ENCODE assay signal across 25 mouse cellular contexts in genomic region chr11:60766969-60767368, GRCm38 (mm10). TPM values are rescaled to one million over a fixed set of nuclear protein-coding genes. Genes with fewer than 3 reads are reported as not detected.
DNase-seq lines count a peak whose midpoint lies in the region; TF ChIP-seq lines count a peak whose summit lies in the region.
"Had no signal": no experiment of that assay in that cellular context is flagged by ENCODE, and none has a peak within 500 bp of the region (broad histone marks: within the 10 kb centered on the region; RNA-seq: fewer than 3 reads in every experiment).

No protein-coding gene starts in this region.

- peak; percentile 62 for TF ChIP-seq CTCF in layer of hippocampus, adult 2 months (conservative IDR thresholded peaks at IDR 0.05)

- H3K4me3 ChIP-seq in layer of hippocampus, adult 2 months, result no peak overlapping the region
- H3K4me3 ChIP-seq: heart, embryonic 15.5 days; limb, embryonic 12.5 days; liver, embryonic 15.5 days; midbrain, embryonic 10.5 days; neural tube, embryonic 12.5 days had no signal

- DNase-seq in layer of hippocampus, adult 2 months (ENCODE audit: low spot score in 2 of 2), result no peak
- DNase-seq in layer of hippocampus, adult 11-12 months (ENCODE audit: low spot score), result no peak
- DNase-seq in testis, postnatal 14 days (ENCODE audit: low spot score), result peak; percentile 52
- DNase-seq in testis, postnatal 10 days (ENCODE audit: low spot score), result no peak
- peak; percentile 37 for DNase-seq in c-Kit-positive CD71-positive TER-119-positive erythroid progenitor cells, embryonic 14.5 days (ENCODE audit: low spot score)
- no peak for DNase-seq in urinary bladder, postnatal 14 days (ENCODE audit: low spot score)
- DNase-seq in kidney, adult 18-20 months, result no peak
- DNase-seq: adrenal gland, postnatal 10 days; cerebellum, adult 18-20 months; cerebellum, postnatal 25 days; embryo, embryonic 11 days; gastrocnemius, postnatal 14 days; heart, adult 18-20 months; heart, postnatal 4 days; kidney, adult 2 months; kidney, postnatal 14 days; layer of hippocampus, adult 9-11 months; lung, postnatal 36 days; right cerebral cortex, adult 18-20 months; thymus, postnatal 36 days had no signal

- H3K27ac ChIP-seq in layer of hippocampus, adult 2 months, result no peak overlapping the region
- H3K27ac ChIP-seq: heart, embryonic 15.5 days; limb, embryonic 12.5 days; liver, embryonic 15.5 days; midbrain, embryonic 10.5 days; neural tube, embryonic 12.5 days had no signal

RNA-seq across cellular contexts. Expression of gene Top3a, which starts 10.2 kb away (rescaled TPM):
- total RNA-seq in layer of hippocampus, adult 2 months (2021), result 1 to 10 TPM; 6.6 to 8.5 TPM

RNA-seq across cellular contexts. Expression of gene Smcr8, which starts 10.4 kb away (rescaled TPM):
- 10 to 100 TPM; 32.3 to 34.3 TPM for total RNA-seq in layer of hippocampus, adult 2 months (2021)

RNA-seq across cellular contexts. Expression of gene Mief2, which starts 38.8 kb away (rescaled TPM):
- 10 to 100 TPM; 21.2 to 25.0 TPM for total RNA-seq in layer of hippocampus, adult 2 months (2021)

RNA-seq across cellular contexts. Expression of gene Flii, which starts 39.9 kb away (rescaled TPM):
- 10 to 100 TPM; 59.5 to 68.2 TPM for total RNA-seq in layer of hippocampus, adult 2 months (2021)

RNA-seq across cellular contexts. Expression of gene Shmt1, which starts 44.5 kb away (rescaled TPM):
- 1 to 10 TPM; 8.6 to 9.6 TPM for total RNA-seq in layer of hippocampus, adult 2 months (2021)

Comparison
In these comparisons a context has a peak if more than half of its experiments do, and no peak if none do; other contexts are left out.
1. DNase-seq: peak in testis, postnatal 14 days (single experiment) and c-Kit-positive CD71-positive TER-119-positive erythroid progenitor cells, embryonic 14.5 days (single experiment); none in layer of hippocampus, adult 2 months (0 of 2), layer of hippocampus, adult 11-12 months (single experiment), testis, postnatal 10 days (single experiment), urinary bladder, postnatal 14 days (single experiment) and kidney, adult 18-20 months (single experiment).